Mouse (Mus musculus): ENCODE measurements around the gene Gm9833.
"Not testable (repeated sequence)": the region's sequence is repeated elsewhere in the genome, so short reads cannot be mapped to it uniquely, and the experiment has no call there.

DNA sequence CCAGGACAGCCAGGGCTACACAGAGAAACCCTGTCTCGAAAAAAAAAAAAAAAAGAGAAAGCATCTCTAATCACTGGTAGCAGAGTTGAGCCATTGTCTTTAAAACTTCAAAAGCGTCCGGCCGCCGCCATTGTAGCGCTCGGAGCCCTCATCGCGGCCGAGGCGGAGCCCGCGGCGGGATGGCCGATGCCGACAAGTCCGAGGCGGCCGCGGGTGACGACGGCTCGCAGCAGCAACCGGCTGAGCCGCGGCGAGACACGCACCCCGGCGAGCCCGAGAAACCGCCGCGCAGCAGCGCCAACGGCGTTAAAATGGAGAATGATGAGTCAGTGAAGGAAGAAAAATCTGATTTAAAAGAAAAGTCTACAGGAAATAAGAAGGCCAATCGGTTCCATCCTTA, at the start of gene Gm9833:
- not testable (repeated sequence) for TF ChIP-seq CTCF (conservative IDR thresholded peaks at IDR 0.05; ENCODE audit: insufficient read depth, insufficient read length, low read depth, low read length); POLR2A (IDR thresholded peaks at IDR 0.05; ENCODE audit: low read depth, low read length)

All from kidney, adult 2 months (tissue).